Mouse (Mus musculus): ENCODE data around the gene Pate4. TPM values are rescaled to one million over a fixed set of nuclear protein-coding genes. Genes with fewer than 3 reads are reported as not detected.
"Not testable (repeated sequence)": the region's sequence is repeated elsewhere in the genome, so short reads cannot be mapped to it uniquely, and the experiment has no call there.

Gene Pate4
- not detected in 2 replicates for polyA plus RNA-seq (2015; fragmentation: Nextera tagmentation; extraction: Ambion mirVana)

DNA sequence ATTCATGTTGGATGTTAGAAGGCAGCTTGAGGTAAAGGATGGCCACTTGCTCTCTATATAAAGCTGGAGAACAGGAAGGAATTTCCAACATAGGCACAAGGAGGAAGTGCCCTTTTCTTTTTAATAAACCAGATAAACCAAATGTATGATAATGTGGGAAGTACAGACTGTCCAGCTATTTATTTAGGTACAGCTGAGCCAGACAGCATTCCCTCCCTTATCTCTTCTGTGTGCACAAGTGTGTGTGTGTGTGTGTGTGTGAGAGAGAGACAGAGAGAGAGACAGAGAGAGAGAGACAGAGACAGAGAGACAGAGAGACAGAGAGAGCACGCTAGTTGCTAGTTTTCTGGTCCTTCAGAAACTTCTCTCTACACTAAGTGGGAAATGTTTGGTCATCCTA is at the start of gene Pate4:
Pate4 (minus strand) TSS at position 101 of the 400 bp plus-strand sequence.
- Histone ChIP-seq H3K27me3 (replicated peaks; ENCODE audit: control insufficient read depth, insufficient read depth, low read length) (no peaks in the 10 kb centered on the region), H3K4me1 (replicated peaks; ENCODE audit: control insufficient read depth, insufficient read depth, low read length) (no peaks in the 10 kb centered on the region), H3K36me3 (ENCODE audit: control insufficient read depth, insufficient read depth) (no peaks in the 10 kb centered on the region), H3K9ac (replicated peaks; ENCODE audit: low read depth, low read length) (no peak within 1 kb of the TSS), H3K4me2 (ENCODE audit: low read length) (no peak within 1 kb of the TSS), H3K9me3 (ENCODE audit: control insufficient read depth, low read length) (no peaks in the 10 kb centered on the region), H3K4me3 (replicated peaks; ENCODE audit: low read length) (no peak within 1 kb of the TSS), H3K27ac (ENCODE audit: low read length) (no peak within 1 kb of the TSS)
- WGBS, result 88% methylated on average over 1 of the region's 1 CpGs
- no peak for ATAC-seq

DNA sequence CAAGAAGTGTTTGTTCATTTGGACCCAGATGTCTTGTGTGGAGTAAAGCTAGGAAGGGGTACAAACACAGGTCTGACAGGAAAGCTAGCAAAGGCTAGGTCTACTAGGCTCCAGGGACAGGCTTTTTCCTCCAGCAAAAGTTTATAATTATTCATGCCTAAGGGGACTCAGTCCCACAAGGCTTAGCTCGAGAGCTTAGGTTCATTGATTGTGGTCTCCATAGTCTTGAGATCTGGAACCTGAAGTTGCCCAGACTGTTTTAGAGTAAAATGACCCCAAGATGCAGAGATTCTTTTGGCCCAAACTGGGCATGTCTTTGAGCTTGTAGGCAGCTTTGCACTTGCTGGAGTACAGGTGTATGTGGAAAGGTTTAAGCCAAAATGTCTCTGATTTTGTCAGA is 36.4 kb upstream of the Pate4 start, which contains the start of gene Pate3:
Pate3 (minus strand) TSS at position 101 of the 400 bp plus-strand sequence.
- no peaks in the 10 kb centered on the region for H3K27me3 ChIP-seq (replicated peaks; ENCODE audit: control insufficient read depth, insufficient read depth, low read length)
- WGBS, result 68% methylated on average over 1 of the region's 1 CpGs

GRCm38 (mm10) chr9:35632981-35633380 is 21.2 kb upstream of the Pate4 start:
- no peaks in the 10 kb centered on the region for H3K36me3 ChIP-seq (ENCODE audit: control insufficient read depth, insufficient read depth)
- no peak overlapping the region for H3K4me2 ChIP-seq (ENCODE audit: low read length)
- H3K27me3 ChIP-seq (replicated peaks; ENCODE audit: control insufficient read depth, insufficient read depth, low read length), result no peaks in the 10 kb centered on the region
- no peaks in the 10 kb centered on the region for H3K4me1 ChIP-seq (replicated peaks; ENCODE audit: control insufficient read depth, insufficient read depth, low read length)
- no peak overlapping the region for H3K9ac ChIP-seq (replicated peaks; ENCODE audit: low read depth, low read length)
- no peak for ATAC-seq
- H3K4me3 ChIP-seq (replicated peaks; ENCODE audit: low read length), result no peak overlapping the region
- H3K9me3 ChIP-seq (ENCODE audit: control insufficient read depth, low read length), result no peaks in the 10 kb centered on the region
- WGBS, result 84% methylated on average over 1 of the region's 1 CpGs
- H3K27ac ChIP-seq (ENCODE audit: low read length), result no peak overlapping the region

More for the DNA sequence above, 36.4 kb upstream of the Pate4 start, which contains the start of gene Pate3:
- H3K4me2 ChIP-seq (ENCODE audit: low read length), result no peak within 1 kb of the TSS
- no peaks in the 10 kb centered on the region for H3K4me1 ChIP-seq (replicated peaks; ENCODE audit: control insufficient read depth, insufficient read depth, low read length)
- H3K9ac ChIP-seq (replicated peaks; ENCODE audit: low read depth, low read length), result no peak within 1 kb of the TSS
- H3K27ac ChIP-seq (ENCODE audit: low read length), result no peak within 1 kb of the TSS
- no peaks in the 10 kb centered on the region for H3K9me3 ChIP-seq (ENCODE audit: control insufficient read depth, low read length)
- H3K36me3 ChIP-seq (ENCODE audit: control insufficient read depth, insufficient read depth), result no peaks in the 10 kb centered on the region
- no peak for ATAC-seq
- no peak within 1 kb of the TSS for H3K4me3 ChIP-seq (replicated peaks; ENCODE audit: low read length)

GRCm38 (mm10) chr9:35616784-35617183 is 5.0 kb upstream of the Pate4 start:
- ATAC-seq; H3K4me1 ChIP-seq (replicated peaks; ENCODE audit: control insufficient read depth, insufficient read depth, low read length); H3K4me2 ChIP-seq (ENCODE audit: low read length); H3K27ac ChIP-seq (ENCODE audit: low read length); H3K27me3 ChIP-seq (replicated peaks; ENCODE audit: control insufficient read depth, insufficient read depth, low read length); H3K9ac ChIP-seq (replicated peaks; ENCODE audit: low read depth, low read length); H3K4me3 ChIP-seq (replicated peaks; ENCODE audit: low read length); H3K36me3 ChIP-seq (ENCODE audit: control insufficient read depth, insufficient read depth); H3K9me3 ChIP-seq (ENCODE audit: control insufficient read depth, low read length): not testable (repeated sequence)
- WGBS, result 66% methylated on average over 2 of the region's 2 CpGs

DNA sequence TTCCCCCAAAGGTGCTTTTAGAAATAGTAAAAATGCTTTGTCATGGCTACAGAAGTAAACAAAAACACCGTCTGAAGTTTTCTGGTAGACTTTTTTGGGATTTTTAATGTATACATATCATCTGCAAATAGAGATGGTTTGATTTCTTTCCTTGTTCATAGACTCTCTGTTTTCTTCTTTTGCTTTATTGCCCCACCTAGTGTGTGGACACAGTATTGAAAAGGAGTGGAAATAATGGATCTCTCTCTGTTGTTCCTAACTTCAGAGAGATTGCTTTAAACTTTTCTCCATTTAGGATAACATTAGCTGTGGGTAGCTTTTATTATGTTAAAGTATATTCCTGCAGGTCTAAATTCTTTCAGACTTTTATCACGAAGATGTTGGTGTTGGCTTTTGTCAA is 2.3 kb upstream of the Pate4 start:
- Histone ChIP-seq H3K9ac (replicated peaks; ENCODE audit: low read depth, low read length) (no peak overlapping the region), H3K4me1 (replicated peaks; ENCODE audit: control insufficient read depth, insufficient read depth, low read length) (no peaks in the 10 kb centered on the region), H3K9me3 (ENCODE audit: control insufficient read depth, low read length) (no peaks in the 10 kb centered on the region), H3K36me3 (ENCODE audit: control insufficient read depth, insufficient read depth) (no peaks in the 10 kb centered on the region), H3K4me2 (ENCODE audit: low read length) (no peak overlapping the region), H3K27me3 (replicated peaks; ENCODE audit: control insufficient read depth, insufficient read depth, low read length) (no peaks in the 10 kb centered on the region), H3K4me3 (replicated peaks; ENCODE audit: low read length) (no peak overlapping the region), H3K27ac (ENCODE audit: low read length) (no peak overlapping the region)
- ATAC-seq, result no peak
- WGBS, result 27% methylated on average over 2 of the region's 2 CpGs

- no peak overlapping the region for H3K4me2 ChIP-seq (ENCODE audit: low read length)
- H3K4me3 ChIP-seq (replicated peaks; ENCODE audit: low read length), result no peak overlapping the region
- H3K9me3 ChIP-seq (ENCODE audit: control insufficient read depth, low read length), result no peaks in the 10 kb centered on the region
- ATAC-seq, result no peak
- H3K4me1 ChIP-seq (replicated peaks; ENCODE audit: control insufficient read depth, insufficient read depth, low read length), result no peaks in the 10 kb centered on the region
- no peak overlapping the region for H3K9ac ChIP-seq (replicated peaks; ENCODE audit: low read depth, low read length)
- no peaks in the 10 kb centered on the region for H3K36me3 ChIP-seq (ENCODE audit: control insufficient read depth, insufficient read depth)
- no peak overlapping the region for H3K27ac ChIP-seq (ENCODE audit: low read length)
- no peaks in the 10 kb centered on the region for H3K27me3 ChIP-seq (replicated peaks; ENCODE audit: control insufficient read depth, insufficient read depth, low read length)
- 57% methylated on average over 8 of the region's 8 CpGs for WGBS
Observed at GRCm38 (mm10) chr9:35607647-35608405, 3.9 kb downstream of the Pate4 start.

DNA sequence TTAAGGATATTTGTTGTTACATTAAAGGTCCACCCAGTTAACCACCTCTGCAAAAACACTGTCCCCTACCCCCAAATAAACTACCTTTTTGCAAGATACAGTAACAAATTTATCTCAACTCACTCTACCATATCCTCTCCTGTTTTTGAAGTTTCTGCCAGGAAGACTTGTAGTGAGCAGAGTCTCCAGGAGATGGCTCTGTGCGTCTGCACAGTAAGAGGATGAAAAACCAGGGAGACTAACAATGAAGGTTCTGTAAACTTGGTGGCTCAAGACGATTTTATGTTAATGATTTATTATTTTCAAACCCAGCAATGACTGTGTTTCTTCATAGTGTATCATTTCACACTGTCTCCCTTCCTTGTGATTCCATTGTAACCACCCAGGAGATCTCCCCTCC is 18.8 kb downstream of the Pate4 start:
- 8% methylated on average over 2 of the region's 2 CpGs for WGBS
- no peaks in the 10 kb centered on the region for H3K27me3 ChIP-seq (replicated peaks; ENCODE audit: control insufficient read depth, insufficient read depth, low read length)
- peak; percentile 40; the same call in 1 of the 2 replicates for ATAC-seq
- H3K9ac ChIP-seq (replicated peaks; ENCODE audit: low read depth, low read length), result no peak overlapping the region
- no peaks in the 10 kb centered on the region for H3K4me1 ChIP-seq (replicated peaks; ENCODE audit: control insufficient read depth, insufficient read depth, low read length)
- H3K36me3 ChIP-seq (ENCODE audit: control insufficient read depth, insufficient read depth), result no peaks in the 10 kb centered on the region
- H3K27ac ChIP-seq (ENCODE audit: low read length), result no peak overlapping the region
- H3K4me3 ChIP-seq (replicated peaks; ENCODE audit: low read length), result no peak overlapping the region
- no peaks in the 10 kb centered on the region for H3K9me3 ChIP-seq (ENCODE audit: control insufficient read depth, low read length)
- no peak overlapping the region for H3K4me2 ChIP-seq (ENCODE audit: low read length)

- Histone ChIP-seq H3K27me3 (replicated peaks; ENCODE audit: control insufficient read depth, insufficient read depth, low read length) (no peaks in the 10 kb centered on the region), H3K9ac (replicated peaks; ENCODE audit: low read depth, low read length) (no peak overlapping the region), H3K9me3 (ENCODE audit: control insufficient read depth, low read length) (no peaks in the 10 kb centered on the region), H3K4me1 (replicated peaks; ENCODE audit: control insufficient read depth, insufficient read depth, low read length) (no peaks in the 10 kb centered on the region), H3K4me2 (ENCODE audit: low read length) (no peak overlapping the region), H3K4me3 (replicated peaks; ENCODE audit: low read length) (no peak overlapping the region), H3K36me3 (ENCODE audit: control insufficient read depth, insufficient read depth) (no peaks in the 10 kb centered on the region), H3K27ac (ENCODE audit: low read length) (no peak overlapping the region)
- no peak for ATAC-seq
- 78% methylated on average over 1 of the region's 1 CpGs for WGBS
Observed at GRCm38 (mm10) chr9:35587674-35588073, 24.1 kb downstream of the Pate4 start.

GRCm38 (mm10) chr9:35574416-35574815 is 37.3 kb downstream of the Pate4 start:
- Histone ChIP-seq H3K4me3 (replicated peaks; ENCODE audit: low read length) (peak overlapping the region; percentile 35), H3K27ac (ENCODE audit: low read length) (no peak overlapping the region), H3K27me3 (replicated peaks; ENCODE audit: control insufficient read depth, insufficient read depth, low read length) (peaks cover 6% of the 10 kb centered on the region), H3K9ac (replicated peaks; ENCODE audit: low read depth, low read length) (peak overlapping the region; percentile 41; the same call in 1 of the 2 replicates), H3K36me3 (ENCODE audit: control insufficient read depth, insufficient read depth) (no peaks in the 10 kb centered on the region), H3K4me2 (ENCODE audit: low read length) (peak overlapping the region; percentile 59), H3K4me1 (replicated peaks; ENCODE audit: control insufficient read depth, insufficient read depth, low read length) (peaks cover 5% of the 10 kb centered on the region), H3K9me3 (ENCODE audit: control insufficient read depth, low read length) (no peaks in the 10 kb centered on the region)
- 3% methylated on average over 32 of the region's 32 CpGs for WGBS
- no peak for ATAC-seq
